Mouse (Mus musculus): ENCODE measurements around the gene Tspan5.

The Tspan5 gene

GRCm38 (mm10) chr3:138945516-138945915, 203.5 kb downstream of the Tspan5 start:
- DNase-seq: no peak

GRCm38 (mm10) chr3:138949081-138949480, 207.1 kb downstream of the Tspan5 start:
- no peak for DNase-seq

GRCm38 (mm10) chr3:138955220-138955619, 213.2 kb downstream of the Tspan5 start:
- DNase-seq: no peak

Data from cerebellum, postnatal 14 days (tissue).